In genomic region chr19:43525104-43525482, GRCm38 (mm10) we compare ENCODE assay signal across 8 mouse cellular contexts. TPM values are rescaled to one million over a fixed set of nuclear protein-coding genes. Genes with fewer than 3 reads are reported as not detected.
A peak's percentile ranks its signal among the peaks of the same experiment; 100 is the strongest.
DNase-seq lines count a peak whose midpoint lies in the region; ATAC-seq and TF ChIP-seq lines count a peak whose summit lies in the region.

No protein-coding gene starts in this region.

- peak; percentile 61 for DNase-seq in kidney, adult 2 months
- DNase-seq in kidney, adult 9 months: no peak
- peak; percentile 79 for DNase-seq in NIH3T3 (ENCODE audit: low read depth)
- DNase-seq in hindbrain, postnatal 0 days (ENCODE audit: low spot score): peak; percentile 64

- no peak for TF ChIP-seq POLR2A in kidney, adult 2 months (IDR thresholded peaks at IDR 0.05; ENCODE audit: low read depth, low read length)
- no peak for TF ChIP-seq POLR2A in embryonic fibroblast, embryonic 13.5 days (IDR thresholded peaks at IDR 0.05; ENCODE audit: low read depth, low read length)

- TF ChIP-seq CTCF in kidney, adult 2 months (conservative IDR thresholded peaks at IDR 0.05; ENCODE audit: insufficient read depth, insufficient read length, low read depth, low read length): no peak
- TF ChIP-seq CTCF in embryonic fibroblast, embryonic 13.5 days (IDR thresholded peaks at IDR 0.05; ENCODE audit: borderline replicate concordance, insufficient read depth, low read length): no peak
- no peak for TF ChIP-seq CTCF in hindbrain, postnatal 0 days (IDR thresholded peaks at IDR 0.05; ENCODE audit: low read depth)

- H3K4me3 ChIP-seq in kidney, adult 2 months (ENCODE audit: insufficient read depth, low read depth, low read length): peak overlapping the region; percentile 67
- H3K4me3 ChIP-seq in embryonic fibroblast, embryonic 13.5 days (ENCODE audit: insufficient read depth, low read length): peak overlapping the region; percentile 64
- peak overlapping the region; percentile 76 for H3K4me3 ChIP-seq in hindbrain, postnatal 0 days (ENCODE audit: low read length)
- H3K4me3 ChIP-seq in liver, embryonic 12.5 days: peak overlapping the region; percentile 76
- peak overlapping the region; percentile 72 for H3K4me3 ChIP-seq in neural tube, embryonic 13.5 days

- peak overlapping the region; percentile 77 for H3K9ac ChIP-seq in hindbrain, postnatal 0 days (replicated peaks; ENCODE audit: low read length)
- peak overlapping the region; percentile 76 for H3K9ac ChIP-seq in liver, embryonic 12.5 days
- H3K9ac ChIP-seq in neural tube, embryonic 13.5 days: peak overlapping the region; percentile 81

- 4% methylated on average over 10 of the region's 10 CpGs for WGBS in kidney, adult 2 months
- 15% methylated on average over 10 of the region's 10 CpGs for WGBS in hindbrain, postnatal 0 days
- 11% methylated on average over 10 of the region's 10 CpGs for WGBS in liver, embryonic 12.5 days (ENCODE audit: insufficient replicate concordance)
- 26% methylated on average over 10 of the region's 10 CpGs for WGBS in neural tube, embryonic 13.5 days

- ATAC-seq in hindbrain, postnatal 0 days: no peak
- 0 out of 2 replicates have a peak, but pooled peaks have one; percentile 0 for ATAC-seq in liver, embryonic 12.5 days
- ATAC-seq in neural tube, embryonic 13.5 days (ENCODE audit: low read depth): peak; percentile 34
- ATAC-seq in inflammation-experienced regulatory T-cells, adult 6 months: no peak

- no peaks in the 10 kb centered on the region for H3K27me3 ChIP-seq in kidney, adult 2 months (replicated peaks; ENCODE audit: control insufficient read depth, insufficient read depth, low read length)
- H3K27me3 ChIP-seq in hindbrain, postnatal 0 days (ENCODE audit: insufficient read depth, low read length): no peaks in the 10 kb centered on the region
- H3K27me3 ChIP-seq in liver, embryonic 12.5 days (replicated peaks): peaks cover 24% of the 10 kb centered on the region; the same call in 1 of the 2 replicates
- no peaks in the 10 kb centered on the region for H3K27me3 ChIP-seq in neural tube, embryonic 13.5 days

- H3K4me2 ChIP-seq in hindbrain, postnatal 0 days (ENCODE audit: low read depth, low read length): peak overlapping the region; percentile 88
- H3K4me2 ChIP-seq in liver, embryonic 12.5 days: peak overlapping the region; percentile 92
- peak overlapping the region; percentile 81 for H3K4me2 ChIP-seq in neural tube, embryonic 13.5 days

- no peaks in the 10 kb centered on the region for H3K9me3 ChIP-seq in hindbrain, postnatal 0 days (ENCODE audit: low read length)
- no peaks in the 10 kb centered on the region for H3K9me3 ChIP-seq in liver, embryonic 12.5 days (replicated peaks)
- no peaks in the 10 kb centered on the region for H3K9me3 ChIP-seq in neural tube, embryonic 13.5 days

- peaks cover 22% of the 10 kb centered on the region for H3K4me1 ChIP-seq in kidney, adult 2 months (ENCODE audit: control insufficient read depth, insufficient read depth, low read length)
- H3K4me1 ChIP-seq in embryonic fibroblast, embryonic 13.5 days (ENCODE audit: control insufficient read depth, insufficient read depth, low read length): peaks cover 8% of the 10 kb centered on the region; the same call in 1 of the 2 replicates
- peaks cover 6% of the 10 kb centered on the region for H3K4me1 ChIP-seq in hindbrain, postnatal 0 days (ENCODE audit: insufficient read depth, low read length)
- peaks cover 53% of the 10 kb centered on the region for H3K4me1 ChIP-seq in liver, embryonic 12.5 days
- H3K4me1 ChIP-seq in neural tube, embryonic 13.5 days (replicated peaks): peaks cover 48% of the 10 kb centered on the region

- H3K36me3 ChIP-seq in kidney, adult 2 months (ENCODE audit: control insufficient read depth, insufficient read depth, low read length): no peaks in the 10 kb centered on the region
- no peaks in the 10 kb centered on the region for H3K36me3 ChIP-seq in hindbrain, postnatal 0 days (ENCODE audit: insufficient read depth, low read length)
- no peaks in the 10 kb centered on the region for H3K36me3 ChIP-seq in liver, embryonic 12.5 days
- H3K36me3 ChIP-seq in neural tube, embryonic 13.5 days: no peaks in the 10 kb centered on the region

- peak overlapping the region; percentile 97 for H3K27ac ChIP-seq in kidney, adult 2 months (ENCODE audit: insufficient read depth, low read depth, low read length)
- H3K27ac ChIP-seq in embryonic fibroblast, embryonic 13.5 days (ENCODE audit: insufficient read depth, low read length): peak overlapping the region; percentile 16
- H3K27ac ChIP-seq in hindbrain, postnatal 0 days: peak overlapping the region; percentile 88
- peak overlapping the region; percentile 70 for H3K27ac ChIP-seq in liver, embryonic 12.5 days
- peak overlapping the region; percentile 85 for H3K27ac ChIP-seq in neural tube, embryonic 13.5 days (replicated peaks)

RNA-seq across cellular contexts. Expression of gene Got1, which starts 0.7 kb away (rescaled TPM):
- polyA plus RNA-seq in kidney, adult 2 months (2012; rRNA removed): 107 and 118 TPM in 2 replicates
- polyA plus RNA-seq in embryonic fibroblast, embryonic 13.5 days (2011; ENCODE audit: insufficient read length, low read depth, missing spikeins): 48.1 and 56.5 TPM in 2 replicates
- total RNA-seq in hindbrain, postnatal 0 days (2014; rRNA removed): 120 and 132 TPM in 2 replicates
- 134 and 136 TPM in 2 replicates for polyA plus RNA-seq in hindbrain, postnatal 0 days (2015; fragmentation: Nextera tagmentation; extraction: Ambion mirVana)
- polyA plus RNA-seq in liver, embryonic 12.5 days (2016; fragmentation: Nextera tagmentation; extraction: Ambion mirVana): 24.0 and 27.6 TPM in 2 replicates
- 83.5 and 88.0 TPM in 2 replicates for polyA plus RNA-seq in neural tube, embryonic 13.5 days (2015; fragmentation: Nextera tagmentation; extraction: Ambion mirVana)
- 10 to 100 TPM; 33.0 to 47.8 (median 40.0) TPM for polyA plus RNA-seq in inflammation-experienced regulatory T-cells, adult 6 months (2017; shearing (Covaris generic))

Comparison
In these comparisons a context has a peak if more than half of its experiments do, and no peak if none do; other contexts are left out.
1. H3K27ac ChIP-seq: peak in every context shown above with its lines; median percentile 97 in kidney, adult 2 months; 88 in hindbrain, postnatal 0 days; 85 in neural tube, embryonic 13.5 days; 70 in liver, embryonic 12.5 days; 16 in embryonic fibroblast, embryonic 13.5 days.
2. ATAC-seq: peak in liver, embryonic 12.5 days (single experiment) and neural tube, embryonic 13.5 days (single experiment); none in hindbrain, postnatal 0 days (single experiment) and inflammation-experienced regulatory T-cells, adult 6 months (single experiment).
3. Peak in every context shown above with its lines, with median percentiles within 50 percentile points of each other: H3K4me3 ChIP-seq, H3K4me2 ChIP-seq and H3K9ac ChIP-seq.